Mouse (Mus musculus) liver, embryonic 15.5 days (tissue): ENCODE measurements at regions not wholly inside any gene's neighbourhood (a gene's known extent, or its start where the extent isn't known, plus 50 kb on each side); places are given as distances from the start of the nearest gene placed in this dataset.

Source experiments
- ATAC-seq: fragments of 200-750 bp; cut with Nextera tagmentation; 2 replicates; pipeline ENCODE4 v1.8.0; 2017; ENCODE audit warnings: moderate number of reproducible peaks, mild to moderate bottlenecking, moderate library complexity; ENCODE audit not compliant: insufficient read depth
- H3K27ac ChIP-seq: fragments of 300-500 bp; sonication (generic); replicated peaks from 2 replicates; pipeline ENCODE4 v1.5.1; 2015; ENCODE audit warnings: mild to moderate bottlenecking, inconsistent platforms
- H3K27me3 ChIP-seq: fragments of 300-500 bp; sonication (generic); 2 replicates; pipeline ENCODE4 v1.6.1; 2015; ENCODE audit warnings: mild to moderate bottlenecking, inconsistent platforms
- H3K36me3 ChIP-seq: fragments of 300-500 bp; sonication (generic); replicated peaks from 2 replicates; pipeline ENCODE4 v1.6.1; 2015; ENCODE audit warnings: moderate library complexity, mild to moderate bottlenecking, inconsistent platforms
- H3K4me1 ChIP-seq: fragments of 300-500 bp; sonication (generic); replicated peaks from 2 replicates; pipeline ENCODE4 v1.6.1; 2015; ENCODE audit warnings: inconsistent platforms
- H3K4me2 ChIP-seq: fragments of 300-500 bp; sonication (generic); 2 replicates; pipeline ENCODE4 v1.6.1; 2015; ENCODE audit warnings: moderate library complexity, mild to moderate bottlenecking, inconsistent platforms
- H3K4me3 ChIP-seq: fragments of 300-500 bp; sonication (generic); replicated peaks from 2 replicates; pipeline ENCODE4 v1.5.1; 2015; ENCODE audit warnings: mild to moderate bottlenecking, inconsistent platforms
- H3K9ac ChIP-seq: fragments of 300-500 bp; sonication (generic); 2 replicates; pipeline ENCODE4 v1.6.1; 2015; ENCODE audit warnings: moderate library complexity, mild to moderate bottlenecking, inconsistent platforms
- H3K9me3 ChIP-seq: fragments of 300-500 bp; sonication (generic); replicated peaks from 2 replicates; pipeline ENCODE4 v1.6.1; 2016; ENCODE audit warnings: inconsistent platforms
- WGBS: fragments of 180-500 bp; shearing (Covaris S2); methylation state at CpG from one replicate; pipeline ENCODE4 v1.1.7; 2015; ENCODE audit warnings: mixed read lengths; ENCODE audit not compliant: insufficient replicate concordance; 5-methylcytosine and 5-hydroxymethylcytosine counted together

DNA sequence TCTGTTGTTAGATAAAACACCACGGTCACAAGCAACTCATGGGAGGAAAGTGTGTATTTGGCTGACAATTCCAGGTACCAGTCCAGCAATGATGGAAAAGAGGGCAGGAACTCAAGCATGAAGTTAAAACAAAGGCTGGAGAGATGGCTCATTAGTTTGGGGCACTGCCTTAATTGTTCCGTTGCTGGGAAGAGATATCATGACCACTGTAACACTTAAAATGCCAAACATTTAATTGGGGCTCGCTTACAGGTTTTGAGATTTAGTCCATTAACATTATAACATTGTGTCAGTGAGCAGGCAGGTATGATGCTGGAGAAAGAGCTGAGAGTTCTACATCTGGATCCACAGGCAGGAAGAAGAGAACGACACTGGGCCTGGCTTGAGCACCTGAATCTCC lies 782.0 kb upstream of the Celf2 start:
- H3K9me3 ChIP-seq: no peaks in the 10 kb centered on the region
- H3K9ac ChIP-seq: no peak overlapping the region
- 69% methylated on average over 4 of the region's 4 CpGs for WGBS
- H3K4me1 ChIP-seq: no peaks in the 10 kb centered on the region
- no peak overlapping the region for H3K4me2 ChIP-seq
- H3K27ac ChIP-seq: no peak overlapping the region
- H3K36me3 ChIP-seq: no peaks in the 10 kb centered on the region
- H3K4me3 ChIP-seq: no peak overlapping the region
- ATAC-seq: no peak
- H3K27me3 ChIP-seq: no peaks in the 10 kb centered on the region

DNA sequence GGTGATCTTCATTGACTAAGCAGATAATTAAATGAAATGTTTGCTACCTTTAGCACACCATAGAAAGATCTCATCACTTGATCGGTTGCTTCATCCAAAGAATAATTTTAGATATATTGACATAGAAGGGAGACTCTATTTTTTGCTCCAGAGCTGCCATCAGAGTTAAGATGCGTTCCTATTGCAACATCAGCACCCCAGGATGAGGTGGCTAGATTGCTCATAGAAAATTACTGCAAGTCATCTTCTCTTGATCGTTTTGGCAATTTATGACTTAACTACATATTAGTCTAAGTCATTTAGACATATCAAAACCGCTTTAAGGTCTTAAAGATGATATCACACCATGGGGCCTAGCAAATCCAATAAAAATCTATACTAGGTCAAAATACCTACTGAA lies 778.0 kb upstream of the Celf2 start:
- Histone ChIP-seq H3K27ac (no peak overlapping the region), H3K9ac (no peak overlapping the region), H3K4me2 (no peak overlapping the region), H3K4me3 (no peak overlapping the region), H3K27me3 (no peaks in the 10 kb centered on the region), H3K36me3 (no peaks in the 10 kb centered on the region), H3K9me3 (no peaks in the 10 kb centered on the region), H3K4me1 (no peaks in the 10 kb centered on the region)
- WGBS: 59% methylated on average over 4 of the region's 4 CpGs
- no peak for ATAC-seq

DNA sequence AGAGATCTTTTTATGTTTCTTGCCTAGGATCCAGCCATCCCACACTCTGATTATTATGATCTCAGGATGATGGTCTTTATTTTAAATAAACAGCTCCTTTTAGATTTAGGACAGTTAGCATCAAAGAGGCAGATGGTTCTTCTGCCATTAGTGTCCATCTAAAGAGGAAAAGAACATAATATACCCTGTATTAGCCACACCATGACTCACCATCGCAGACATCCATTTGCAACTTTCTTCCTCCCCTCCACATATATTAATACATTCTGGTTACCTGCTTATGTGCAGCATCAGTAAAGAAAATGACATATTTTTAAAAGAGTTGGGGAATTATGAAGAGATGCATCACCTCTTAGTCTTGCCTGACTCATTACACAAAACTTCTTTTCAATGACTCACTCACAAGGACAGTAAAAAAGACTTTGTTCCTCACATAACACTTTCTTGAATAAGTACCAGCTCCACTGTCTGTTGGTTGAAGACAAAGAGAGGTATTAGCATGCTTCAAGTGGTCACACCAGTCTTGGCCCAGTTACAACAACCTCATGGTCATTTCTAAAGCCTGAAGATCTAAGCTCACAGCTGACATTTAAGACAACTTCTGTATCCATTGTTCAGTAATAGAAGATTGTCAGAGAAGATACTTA lies 766.9 kb upstream of the Celf2 start:
- H3K27me3 ChIP-seq: no peaks in the 10 kb centered on the region
- H3K9me3 ChIP-seq: no peaks in the 10 kb centered on the region
- no peak overlapping the region for H3K4me2 ChIP-seq
- H3K36me3 ChIP-seq: no peaks in the 10 kb centered on the region
- no peak overlapping the region for H3K4me3 ChIP-seq
- no peak overlapping the region for H3K9ac ChIP-seq
- 70% methylated on average over 1 of the region's 1 CpGs for WGBS
- H3K4me1 ChIP-seq: no peaks in the 10 kb centered on the region
- no peak overlapping the region for H3K27ac ChIP-seq
- ATAC-seq: no peak
